Mouse (Mus musculus) lung, postnatal 0 days (tissue): ENCODE measurements at regions not wholly inside any gene's neighbourhood (a gene's known extent, or its start where the extent isn't known, plus 50 kb on each side); places are given as distances from the start of the nearest gene placed in this dataset.

ENCODE experiments used
- ATAC-seq: fragments of 200-750 bp; cut with Nextera tagmentation; 2 replicates; pipeline ENCODE4 v1.8.0; 2017; ENCODE audit warnings: moderate library complexity
- DNase-seq: peaks from one replicate; pipeline ENCODE4 v3.0.0-alpha.2; 2016; ENCODE audit warnings: low spot score
- H3K27ac ChIP-seq: fragments of 300-500 bp; sonication (generic); 2 replicates; pipeline ENCODE4 v1.5.1; 2014; ENCODE audit warnings: antibody characterized with exemption, mild to moderate bottlenecking, low read length, mixed read lengths
- H3K27me3 ChIP-seq: fragments of 300-500 bp; sonication (generic); replicated peaks from 2 replicates; pipeline ENCODE4 v1.6.1; 2014; ENCODE audit warnings: low read length, mixed read lengths; ENCODE audit not compliant: insufficient read depth
- H3K36me3 ChIP-seq: fragments of 300-500 bp; sonication (generic); 2 replicates; pipeline ENCODE4 v1.6.1; 2014; ENCODE audit warnings: low read length, mixed read lengths; ENCODE audit not compliant: insufficient read depth
- H3K4me1 ChIP-seq: fragments of 300-500 bp; sonication (generic); 2 replicates; pipeline ENCODE4 v1.6.1; 2014; ENCODE audit warnings: antibody characterized with exemption, low read depth, low read length, mixed read lengths; ENCODE audit not compliant: insufficient read depth
- H3K4me2 ChIP-seq: fragments of 300-500 bp; sonication (generic); replicated peaks from 2 replicates; pipeline ENCODE4 v1.6.1; 2014; ENCODE audit warnings: low read depth, mild to moderate bottlenecking, low read length, moderate library complexity, mixed read lengths
- H3K4me3 ChIP-seq: fragments of 300-500 bp; sonication (generic); 2 replicates; pipeline ENCODE4 v1.5.1; 2014; ENCODE audit warnings: low read depth, low read length
- H3K9ac ChIP-seq: fragments of 300-500 bp; sonication (generic); replicated peaks from 2 replicates; pipeline ENCODE4 v1.6.1; 2014; ENCODE audit warnings: low read depth, mild to moderate bottlenecking
- H3K9me3 ChIP-seq: fragments of 300-500 bp; sonication (generic); 2 replicates; pipeline ENCODE4 v1.6.1; 2016; ENCODE audit warnings: low read length, mixed read lengths
- CTCF ChIP-seq: IDR thresholded peaks from 2 replicates; pipeline ENCODE4 v1.5.1; 2016; ENCODE audit warnings: antibody characterized with exemption, mild to moderate bottlenecking
- EP300 ChIP-seq: IDR thresholded peaks from 2 replicates; pipeline ENCODE4 v1.6.1; 2016; ENCODE audit warnings: antibody characterized with exemption, mild to moderate bottlenecking, control low read depth
- whole genome bisulfite sequencing: fragments of 180-500 bp; shearing (Covaris S2); extraction: QIAGEN DNeasy Blood & Tissue Kit; methylation state at CpG from one replicate; pipeline ENCODE4 v1.1.7; 2014; 5-methylcytosine and 5-hydroxymethylcytosine counted together

- no peak overlapping the region for H3K9ac ChIP-seq
- no peak overlapping the region for H3K4me3 ChIP-seq
- H3K4me2 ChIP-seq, result no peak overlapping the region
- peak; percentile 80 for ATAC-seq
- 36% methylated on average over 2 of the region's 2 CpGs for WGBS
- no peaks in the 10 kb centered on the region for H3K9me3 ChIP-seq
- H3K27ac ChIP-seq, result no peak overlapping the region
- DNase-seq, result peak; percentile 68
- TF ChIP-seq EP300, result no peak
- no peak for TF ChIP-seq CTCF
- H3K36me3 ChIP-seq, result no peaks in the 10 kb centered on the region
- H3K27me3 ChIP-seq, result no peaks in the 10 kb centered on the region
- H3K4me1 ChIP-seq, result no peaks in the 10 kb centered on the region; the same call in 1 of the 2 replicates
Measured at GRCm38 (mm10) chr8:116133503-116133902, 371.3 kb upstream of the Dynlrb2 start.

DNA sequence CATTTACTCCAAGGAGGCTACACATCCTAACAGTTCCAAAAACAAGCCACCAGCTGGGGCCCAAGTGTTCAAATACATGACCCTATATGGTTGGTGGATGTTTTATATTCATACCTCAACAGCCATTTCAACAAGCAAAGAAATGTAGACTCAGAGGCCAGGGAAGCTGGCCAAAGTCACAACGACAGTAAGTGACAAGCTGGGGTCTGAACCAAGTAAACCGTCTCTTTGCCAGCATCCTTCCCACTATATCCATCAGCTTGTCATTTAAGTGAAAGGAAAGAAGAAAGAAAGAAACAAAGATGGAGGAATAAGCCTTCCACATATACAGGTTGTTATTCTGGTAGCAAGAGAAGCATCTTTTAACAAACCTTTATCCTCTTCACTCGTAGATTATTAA is 371.7 kb upstream of the Dynlrb2 start:
- Histone ChIP-seq H3K27ac (no peak overlapping the region), H3K4me3 (no peak overlapping the region), H3K36me3 (no peaks in the 10 kb centered on the region), H3K4me1 (no peaks in the 10 kb centered on the region; the same call in 1 of the 2 replicates), H3K4me2 (no peak overlapping the region), H3K9ac (no peak overlapping the region), H3K9me3 (no peaks in the 10 kb centered on the region), H3K27me3 (no peaks in the 10 kb centered on the region)
- DNase-seq, result no peak
- no peak for ATAC-seq
- 51% methylated on average over 3 of the region's 3 CpGs for WGBS
- TF ChIP-seq CTCF (no peak), EP300 (no peak)

DNA sequence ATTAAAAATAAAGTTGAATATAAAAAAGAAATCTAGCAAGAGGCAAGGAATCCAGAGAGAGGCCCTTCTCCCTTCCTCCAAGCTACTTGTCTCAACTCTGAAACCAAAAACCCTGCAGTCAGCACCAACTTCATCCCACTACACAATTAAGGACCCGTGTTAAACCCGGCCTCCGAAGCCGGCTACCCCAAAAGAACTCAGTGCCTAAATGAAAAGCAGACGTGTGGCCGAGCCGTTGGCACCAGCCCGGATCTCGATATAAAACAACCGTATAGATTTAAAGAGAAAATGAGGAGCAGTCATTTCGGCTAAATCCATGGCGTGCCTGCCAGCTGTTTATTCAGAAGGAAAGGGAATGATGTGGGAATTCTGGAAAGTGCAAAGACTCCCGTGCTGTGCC is 384.7 kb upstream of the Dynlrb2 start:
- WGBS, result 83% methylated on average over 13 of the region's 13 CpGs
- ATAC-seq, result no peak
- TF ChIP-seq EP300 (no peak), CTCF (no peak)

GRCm38 (mm10) chr8:116117919-116118318 is 386.9 kb upstream of the Dynlrb2 start:
- H3K36me3 ChIP-seq, result no peaks in the 10 kb centered on the region
- 79% methylated on average over 2 of the region's 2 CpGs for WGBS
- ATAC-seq (no peak), DNase-seq (no peak)
- no peak for TF ChIP-seq EP300
- no peak overlapping the region for H3K27ac ChIP-seq
- no peak overlapping the region for H3K4me3 ChIP-seq
- H3K9me3 ChIP-seq, result no peaks in the 10 kb centered on the region
- H3K9ac ChIP-seq, result no peak overlapping the region
- H3K4me2 ChIP-seq, result no peak overlapping the region
- H3K4me1 ChIP-seq, result peaks cover 8% of the 10 kb centered on the region; the same call in 1 of the 2 replicates
- H3K27me3 ChIP-seq, result no peaks in the 10 kb centered on the region

More for the DNA sequence above, 384.7 kb upstream of the Dynlrb2 start:
- Histone ChIP-seq H3K27me3 (no peaks in the 10 kb centered on the region), H3K9me3 (no peaks in the 10 kb centered on the region), H3K4me3 (no peak overlapping the region), H3K27ac (no peak overlapping the region), H3K4me1 (peaks cover 5% of the 10 kb centered on the region; the same call in 1 of the 2 replicates), H3K4me2 (no peak overlapping the region), H3K36me3 (no peaks in the 10 kb centered on the region), H3K9ac (no peak overlapping the region)
- no peak for DNase-seq

DNA sequence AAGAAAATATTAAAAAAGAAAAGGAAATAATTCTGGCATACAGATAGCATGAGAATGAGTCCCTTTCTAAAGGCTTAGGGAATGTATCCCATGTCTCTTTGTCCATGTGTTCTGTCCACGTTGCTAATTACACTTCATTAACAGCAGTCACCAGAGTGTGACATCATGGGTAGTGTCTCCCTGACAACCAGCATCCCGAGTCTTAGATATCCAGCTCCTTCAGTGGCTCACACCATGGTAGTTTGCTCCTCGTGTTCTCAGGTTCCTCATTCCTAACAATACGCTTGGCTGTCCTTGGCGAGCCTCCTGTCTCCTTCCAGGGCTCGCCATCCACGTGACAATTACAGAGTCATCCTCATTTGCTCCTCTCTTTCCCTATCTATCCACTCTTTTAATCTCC is 388.1 kb upstream of the Dynlrb2 start:
- ATAC-seq (no peak), DNase-seq (no peak)
- WGBS, result 33% methylated on average over 7 of the region's 7 CpGs
- Histone ChIP-seq H3K27ac (no peak overlapping the region), H3K27me3 (no peaks in the 10 kb centered on the region), H3K9ac (no peak overlapping the region), H3K9me3 (no peaks in the 10 kb centered on the region), H3K4me3 (no peak overlapping the region), H3K4me2 (no peak overlapping the region), H3K4me1 (peaks cover 8% of the 10 kb centered on the region; the same call in 1 of the 2 replicates), H3K36me3 (no peaks in the 10 kb centered on the region)
- no peak for TF ChIP-seq EP300
- no peak for TF ChIP-seq CTCF

DNA sequence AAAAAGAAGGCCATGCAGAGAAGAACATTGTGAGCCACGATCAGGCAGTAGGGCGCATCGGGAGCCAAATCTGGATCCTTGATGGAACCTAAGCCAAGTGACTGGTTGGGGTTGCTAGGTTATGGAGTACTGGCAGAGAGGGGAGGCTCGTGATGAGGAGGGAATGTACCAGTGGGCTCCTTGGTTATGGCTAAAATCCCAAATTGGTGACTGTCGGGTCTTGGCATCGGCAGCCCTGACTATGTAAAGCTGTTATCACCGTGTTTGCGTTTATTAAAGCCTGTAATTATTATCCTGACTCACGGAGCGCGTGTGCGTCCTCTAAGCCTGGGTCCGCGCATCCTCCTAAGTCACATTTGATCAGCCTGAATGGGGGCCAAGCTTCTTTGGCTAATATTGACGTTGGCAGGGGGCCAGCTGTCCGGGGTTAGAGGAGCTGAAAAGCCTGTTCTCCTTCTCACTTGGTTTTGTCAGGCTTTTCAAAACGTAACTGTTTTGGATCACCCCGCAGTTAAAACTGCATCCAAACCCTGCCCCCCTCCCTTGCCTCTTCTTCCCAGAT is 388.9 kb upstream of the Dynlrb2 start:
- no peak overlapping the region for H3K4me3 ChIP-seq
- DNase-seq, result peak; percentile 52
- 26% methylated on average over 18 of the region's 18 CpGs for WGBS
- H3K4me1 ChIP-seq, result peaks cover 8% of the 10 kb centered on the region; the same call in 1 of the 2 replicates
- no peaks in the 10 kb centered on the region for H3K27me3 ChIP-seq
- no peaks in the 10 kb centered on the region for H3K36me3 ChIP-seq
- ATAC-seq, result peak; percentile 66
- H3K9me3 ChIP-seq, result no peaks in the 10 kb centered on the region
- TF ChIP-seq CTCF (no peak), EP300 (no peak)
- H3K9ac ChIP-seq, result no peak overlapping the region
- peak overlapping the region; percentile 27; the same call in 1 of the 2 replicates for H3K4me2 ChIP-seq
- no peak overlapping the region for H3K27ac ChIP-seq

- Histone ChIP-seq H3K4me2 (no peak overlapping the region), H3K27me3 (no peaks in the 10 kb centered on the region), H3K4me1 (peaks cover 8% of the 10 kb centered on the region; the same call in 1 of the 2 replicates), H3K36me3 (no peaks in the 10 kb centered on the region), H3K4me3 (no peak overlapping the region), H3K9ac (no peak overlapping the region), H3K27ac (no peak overlapping the region), H3K9me3 (no peaks in the 10 kb centered on the region)
- WGBS, result 52% methylated on average over 2 of the region's 2 CpGs
- no peak for ATAC-seq
- no peak for TF ChIP-seq EP300
- no peak for TF ChIP-seq CTCF
- DNase-seq, result no peak
Measured at GRCm38 (mm10) chr8:116114978-116115377, 389.8 kb upstream of the Dynlrb2 start.
